ENCODE assay signal across 8 mouse cellular contexts in genomic region chr3:94838631-94839030, GRCm38 (mm10). TPM values are rescaled to one million over a fixed set of nuclear protein-coding genes. Genes with fewer than 3 reads are reported as not detected.
DNase-seq lines count a peak whose midpoint lies in the region; ATAC-seq and TF ChIP-seq lines count a peak whose summit lies in the region.

No protein-coding gene starts in this region.

- H3K4me1 ChIP-seq in G1E (ENCODE audit: insufficient read depth, low read depth, low read length), result peaks cover 39% of the 10 kb centered on the region
- H3K4me1 ChIP-seq in forebrain, postnatal 0 days (ENCODE audit: insufficient read depth), result no peaks in the 10 kb centered on the region
- H3K4me1 ChIP-seq in intestine, embryonic 16.5 days (ENCODE audit: control insufficient read depth, insufficient read depth, low read length), result 0 out of 2 replicates have a peak, but pooled peaks cover 3% of the 10 kb centered on the region

- no peak for TF ChIP-seq CTCF in G1E (IDR thresholded peaks at IDR 0.05; ENCODE audit: low read depth, low read length)
- no peak for TF ChIP-seq CTCF in forebrain, postnatal 0 days (IDR thresholded peaks at IDR 0.05; ENCODE audit: low read depth)

- no peaks in the 10 kb centered on the region for H3K9me3 ChIP-seq in G1E (replicated peaks)
- H3K9me3 ChIP-seq in forebrain, postnatal 0 days (ENCODE audit: low read length), result no peaks in the 10 kb centered on the region
- no peaks in the 10 kb centered on the region for H3K9me3 ChIP-seq in intestine, embryonic 16.5 days (ENCODE audit: control insufficient read depth, low read length)

- H3K36me3 ChIP-seq in G1E (replicated peaks), result peaks cover 11% of the 10 kb centered on the region
- no peaks in the 10 kb centered on the region for H3K36me3 ChIP-seq in forebrain, postnatal 0 days (ENCODE audit: insufficient read depth)
- no peaks in the 10 kb centered on the region for H3K36me3 ChIP-seq in intestine, embryonic 16.5 days (ENCODE audit: control insufficient read depth, insufficient read depth, low read length)
- no peaks in the 10 kb centered on the region for H3K36me3 ChIP-seq in macrophage (ENCODE audit: inconsistent target)

- peak overlapping the region; percentile 99 for H3K9ac ChIP-seq in forebrain, postnatal 0 days
- peak overlapping the region; percentile 83 for H3K9ac ChIP-seq in intestine, embryonic 16.5 days (ENCODE audit: low read depth, low read length)

- H3K4me2 ChIP-seq in forebrain, postnatal 0 days (ENCODE audit: low read depth), result peak overlapping the region; percentile 80
- H3K4me2 ChIP-seq in intestine, embryonic 16.5 days (ENCODE audit: low read depth, low read length), result peak overlapping the region; percentile 62

- peaks cover 50% of the 10 kb centered on the region for H3K79me2 ChIP-seq in macrophage (ENCODE audit: inconsistent target)

- H3K27ac ChIP-seq in forebrain, postnatal 0 days (ENCODE audit: low read depth, low read length), result peak overlapping the region; percentile 100
- peak overlapping the region; percentile 97 for H3K27ac ChIP-seq in intestine, embryonic 16.5 days (ENCODE audit: low read length)
- H3K27ac ChIP-seq in macrophage, result peak overlapping the region; percentile 85

- ATAC-seq in cerebellum, adult (ENCODE audit: insufficient number of reproducible peaks, low FRiP score, low TSS enrichment), result no peak
- ATAC-seq in G1E (ENCODE audit: extremely low read depth, insufficient number of reproducible peaks, low FRiP score, poor library complexity, severe bottlenecking), result no peak
- no peak for ATAC-seq in forebrain, postnatal 0 days
- no peak for ATAC-seq in intestine, embryonic 16.5 days

- H3K4me3 ChIP-seq in G1E (ENCODE audit: low read depth, low read length) (peak overlapping the region; percentile 79), macrophage (ENCODE audit: inconsistent target) (peak overlapping the region; percentile 66)
- peak overlapping the region; percentile 86 for H3K4me3 ChIP-seq in forebrain, postnatal 0 days (ENCODE audit: low read depth, low read length)
- H3K4me3 ChIP-seq in intestine, embryonic 16.5 days (ENCODE audit: low read length), result peak overlapping the region; percentile 71

- 3% methylated on average over 9 of the region's 9 CpGs for WGBS in forebrain, postnatal 0 days
- 7% methylated on average over 9 of the region's 9 CpGs for WGBS in intestine, embryonic 16.5 days
- WGBS in macrophage (ENCODE audit: missing documents), result 8% methylated on average over 9 of the region's 9 CpGs

- no peaks in the 10 kb centered on the region for H3K27me3 ChIP-seq in G1E (ENCODE audit: insufficient read depth, low read length)
- H3K27me3 ChIP-seq in forebrain, postnatal 0 days (ENCODE audit: insufficient read depth, low read length), result no peaks in the 10 kb centered on the region
- no peaks in the 10 kb centered on the region for H3K27me3 ChIP-seq in intestine, embryonic 16.5 days (replicated peaks; ENCODE audit: control insufficient read depth, insufficient read depth, low read length)

- DNase-seq in cerebellum, adult 18-20 months, result peak; percentile 26 to 41
- DNase-seq in G1E (ENCODE audit: low spot score), result no peak
- no peak for DNase-seq in forebrain, postnatal 0 days
- no peak for DNase-seq in adrenal gland, adult 18-20 months (ENCODE audit: low spot score in 2 of 2)
- DNase-seq in adrenal gland, postnatal 25 days, result no peak

RNA-seq across cellular contexts. Expression of gene Pogz, which starts 1.3 kb away (rescaled TPM):
- total RNA-seq in G1E (2014; fragmentation: Nextera tagmentation), result 113 and 138 TPM in 2 replicates
- 19.6 and 19.8 TPM in 2 replicates for total RNA-seq in G1E (2017)
- polyA plus RNA-seq in G1E (2012), result 124 and 147 TPM in 2 replicates
- total RNA-seq in forebrain, postnatal 0 days (2014; rRNA removed), result 36.2 and 48.2 TPM in 2 replicates
- 11.2 and 14.0 TPM in 2 replicates for polyA plus RNA-seq in forebrain, postnatal 0 days (2015; fragmentation: Nextera tagmentation; extraction: Ambion mirVana)
- 9.2 and 9.9 TPM in 2 replicates for polyA plus RNA-seq in intestine, embryonic 16.5 days (2015; fragmentation: Nextera tagmentation; extraction: Ambion mirVana)
- 100 to 1,000 TPM in 1 of 26 experiments, 10 to 100 TPM in 25; 43.1 to 114 (median 79.9) TPM for total RNA-seq in macrophage (2018; cell fraction: chromatin; rRNA removed)
- total RNA-seq in macrophage (2018; cell fraction: cytosol; rRNA removed), result 10 to 100 TPM in 24 of 26 experiments, 1 to 10 TPM in 2; 7.6 to 17.7 (median 12.8) TPM
- 10 to 100 TPM; 35.2 to 68.2 (median 50.8) TPM for total RNA-seq in macrophage (2018; cell fraction: nucleus; rRNA removed)
- 7.9 to 13.2 TPM (median 9.2 TPM) in 3 replicates for polyA plus RNA-seq in macrophage (2018)
- 10 to 100 TPM; 27.4 to 28.6 TPM for total RNA-seq in adrenal gland, adult 18-20 months (2021)
- 41.9 and 46.1 TPM in 2 replicates for total RNA-seq in adrenal gland, postnatal 25 days (2021)

RNA-seq across cellular contexts. Expression of gene Psmb4, which starts 48.1 kb away (rescaled TPM):
- total RNA-seq in G1E (2014; fragmentation: Nextera tagmentation) (185 and 255 TPM in 2 replicates), G1E (2017) (408 and 449 TPM in 2 replicates)
- polyA plus RNA-seq in G1E (2012) (273 and 326 TPM in 2 replicates), macrophage (2018) (61.3 to 218 TPM (median 156 TPM) in 3 replicates)
- 341 and 498 TPM in 2 replicates for total RNA-seq in forebrain, postnatal 0 days (2014; rRNA removed)
- polyA plus RNA-seq in forebrain, postnatal 0 days (2015; fragmentation: Nextera tagmentation; extraction: Ambion mirVana), result 367 and 417 TPM in 2 replicates
- polyA plus RNA-seq in intestine, embryonic 16.5 days (2015; fragmentation: Nextera tagmentation; extraction: Ambion mirVana), result 299 and 315 TPM in 2 replicates
- 100 to 1,000 TPM in 4 of 26 experiments, 10 to 100 TPM in 22; 40.9 to 115 (median 76.3) TPM for total RNA-seq in macrophage (2018; cell fraction: chromatin; rRNA removed)
- total RNA-seq in macrophage (2018; cell fraction: cytosol; rRNA removed), result 100 to 1,000 TPM; 131 to 223 (median 168) TPM
- total RNA-seq in macrophage (2018; cell fraction: nucleus; rRNA removed), result 100 to 1,000 TPM in 6 of 26 experiments, 10 to 100 TPM in 20; 47.3 to 128 (median 81.5) TPM
- 100 to 1,000 TPM; 276 to 293 TPM for total RNA-seq in adrenal gland, adult 18-20 months (2021)
- 312 and 325 TPM in 2 replicates for total RNA-seq in adrenal gland, postnatal 25 days (2021)

RNA-seq across cellular contexts. Expression of gene Cgn, which starts 52.3 kb away (rescaled TPM):
- total RNA-seq in G1E (2014; fragmentation: Nextera tagmentation) (not detected in 2 replicates), G1E (2017) (0.11 and 0.12 TPM in 2 replicates)
- polyA plus RNA-seq in G1E (2012) (0.01 TPM in 1 of 2 replicates, not detected in the other), macrophage (2018) (0.03 to 0.19 TPM (median 0.04 TPM) in 3 replicates)
- total RNA-seq in forebrain, postnatal 0 days (2014; rRNA removed), result 6.0 and 7.2 TPM in 2 replicates
- polyA plus RNA-seq in forebrain, postnatal 0 days (2015; fragmentation: Nextera tagmentation; extraction: Ambion mirVana), result 3.3 and 6.0 TPM in 2 replicates
- polyA plus RNA-seq in intestine, embryonic 16.5 days (2015; fragmentation: Nextera tagmentation; extraction: Ambion mirVana), result 80.9 and 90.7 TPM in 2 replicates
- under 1 TPM in 20 of 26 experiments, not detected in 6; 0.17 to 0.80 (median 0.26) TPM for total RNA-seq in macrophage (2018; cell fraction: chromatin; rRNA removed)
- total RNA-seq in macrophage (2018; cell fraction: cytosol; rRNA removed), result under 1 TPM in 24 of 26 experiments, not detected in 2; 0.03 to 0.15 (median 0.08) TPM
- under 1 TPM in 15 of 26 experiments, not detected in 11; 0.09 to 0.29 (median 0.16) TPM for total RNA-seq in macrophage (2018; cell fraction: nucleus; rRNA removed)
- 1 to 10 TPM; 1.0 TPM for total RNA-seq in adrenal gland, adult 18-20 months (2021)
- 1.0 and 1.3 TPM in 2 replicates for total RNA-seq in adrenal gland, postnatal 25 days (2021)

Comparison
In these comparisons a context has a peak if more than half of its experiments do, and no peak if none do; other contexts are left out.
1. DNase-seq: peak in cerebellum, adult 18-20 months (2 of 2); none in G1E (single experiment), forebrain, postnatal 0 days (single experiment), adrenal gland, adult 18-20 months (0 of 2) and adrenal gland, postnatal 25 days (single experiment).
2. Peak in every context shown above with its lines, with median percentiles within 50 percentile points of each other: H3K4me3 ChIP-seq and H3K27ac ChIP-seq.